Mouse (Mus musculus) c-Kit-positive CD71-positive TER-119-negative erythroid progenitor cells, embryonic 14.5 days (primary cell): ENCODE data around the gene Pgd.
"Not testable (repeated sequence)": the region's sequence is repeated elsewhere in the genome, so short reads cannot be mapped to it uniquely, and the experiment has no call there.

ENCODE experiments used
- DNase-seq: peaks from one replicate; pipeline ENCODE4 v3.0.0-alpha.2; 2013; ENCODE audit warnings: low read depth

The Pgd gene

DNA sequence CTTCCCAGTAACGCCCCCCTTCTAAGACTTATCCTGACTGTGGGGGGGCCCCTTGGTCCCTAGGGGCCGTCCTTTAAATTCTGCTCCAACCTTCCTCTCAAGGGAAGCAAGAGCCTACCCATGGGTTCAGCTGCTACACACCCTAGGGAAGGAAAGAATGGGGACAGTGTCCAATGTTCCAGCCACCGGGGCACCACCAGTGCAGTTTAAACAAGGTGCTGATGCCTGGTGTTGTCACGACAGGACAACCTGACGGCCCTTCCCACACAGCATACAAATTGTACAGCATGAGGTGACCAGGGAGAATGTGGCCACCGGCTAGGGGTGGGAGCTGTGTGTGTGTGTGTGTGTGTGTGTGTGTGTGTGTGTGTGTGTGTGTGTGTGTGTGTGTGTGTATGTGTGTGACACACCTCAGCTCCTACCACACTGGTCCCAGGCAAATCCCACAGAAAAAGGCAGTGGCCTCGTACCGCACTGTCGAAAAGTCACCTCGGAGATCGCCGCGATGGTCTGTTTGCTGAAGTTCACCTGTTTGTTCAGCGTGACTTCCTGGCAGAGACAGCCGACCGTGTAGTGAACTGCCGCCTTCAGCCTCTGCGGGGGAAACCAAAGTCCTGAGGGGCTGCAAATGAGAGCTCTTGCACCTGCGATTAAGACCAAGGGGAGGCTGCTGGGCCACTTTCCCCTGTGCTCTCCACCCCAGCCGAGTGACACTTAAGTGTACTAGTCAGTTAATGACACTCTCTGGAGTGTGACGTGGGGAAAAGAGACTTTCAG is 34.6 kb downstream of the Pgd start:
- DNase-seq, result no peak

DNA sequence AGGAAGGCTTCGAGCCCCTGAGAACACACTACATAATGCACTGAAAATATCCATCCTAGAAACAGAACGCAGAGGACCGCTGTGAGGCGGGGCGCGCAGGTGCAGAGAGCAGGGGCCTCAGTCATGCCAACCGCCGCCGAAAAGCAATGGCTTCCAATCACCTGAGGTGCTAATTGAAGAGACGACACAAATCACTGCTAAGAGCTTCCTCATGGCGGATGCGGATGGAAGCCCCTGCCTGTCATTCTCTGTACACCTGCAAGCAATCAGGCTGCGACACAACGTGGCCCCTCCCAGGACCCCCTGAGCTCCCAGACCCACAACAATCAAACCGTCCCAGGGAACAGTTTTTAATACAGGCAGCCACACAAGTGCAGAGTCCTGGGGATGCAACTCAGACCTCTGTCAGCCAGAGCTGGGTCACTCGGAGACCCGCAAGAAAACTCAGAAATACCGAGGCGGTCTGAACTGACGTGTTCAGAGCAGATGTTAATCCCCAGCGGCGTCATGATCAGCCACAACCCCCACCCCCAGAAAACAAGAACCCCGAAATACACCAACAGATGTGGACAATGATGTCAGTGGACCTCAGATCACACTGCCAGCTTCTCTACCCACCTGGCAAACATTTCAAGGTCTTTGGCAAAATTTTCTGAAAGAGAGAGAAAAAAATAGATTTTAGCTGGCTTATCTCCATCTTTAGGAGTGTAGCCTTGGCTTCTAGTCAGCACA is 35.4 kb downstream of the Pgd start:
- no peak for DNase-seq

- no peak for DNase-seq
Observed at GRCm38 (mm10) chr4:149128467-149128866, 38.1 kb downstream of the Pgd start.

GRCm38 (mm10) chr4:149126663-149127062 is 39.9 kb downstream of the Pgd start, which contains the start of gene Cort:
TSS of gene Cort (minus strand) at chr4:149126763.
- DNase-seq, result no peak

- no peak for DNase-seq
Observed at GRCm38 (mm10) chr4:149126115-149126509, 40.5 kb downstream of the Pgd start.

DNA sequence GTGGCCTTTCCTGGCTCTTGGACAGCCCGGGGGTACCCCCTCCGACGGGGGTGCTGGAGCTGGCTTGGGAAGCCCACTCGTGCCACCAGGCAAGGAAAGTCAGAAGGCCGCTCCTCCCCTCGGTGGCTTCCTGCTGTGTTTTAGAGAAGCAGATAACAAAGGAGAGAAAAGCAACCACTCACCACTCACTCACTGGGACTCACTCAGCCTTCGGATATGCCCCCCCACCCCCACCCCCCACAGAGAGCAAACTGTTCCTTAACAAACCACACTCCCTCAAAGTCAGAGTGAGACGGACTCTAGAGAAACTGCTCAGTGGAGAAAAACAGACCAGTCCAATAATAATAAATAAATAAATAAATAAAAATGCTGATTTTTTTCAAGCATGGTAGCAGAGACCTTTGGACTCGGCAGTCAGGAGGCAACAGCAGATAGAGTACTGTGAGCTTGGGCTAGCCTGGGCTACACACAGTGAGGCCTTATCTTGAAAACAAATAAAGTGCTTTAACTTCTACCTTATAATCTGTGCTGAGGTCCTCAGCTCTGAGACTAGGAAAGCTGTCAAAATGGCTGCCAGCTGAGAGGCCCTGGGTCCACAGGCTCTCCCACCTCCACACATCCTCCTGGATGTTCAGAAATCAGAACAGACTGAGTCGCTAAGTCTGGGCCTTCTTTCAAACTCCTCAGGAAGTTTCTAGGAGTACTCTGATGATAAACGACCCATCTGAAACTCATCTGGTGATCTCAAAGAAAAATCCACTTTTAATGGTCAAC is 41.0 kb downstream of the Pgd start:
- no peak for DNase-seq

DNA sequence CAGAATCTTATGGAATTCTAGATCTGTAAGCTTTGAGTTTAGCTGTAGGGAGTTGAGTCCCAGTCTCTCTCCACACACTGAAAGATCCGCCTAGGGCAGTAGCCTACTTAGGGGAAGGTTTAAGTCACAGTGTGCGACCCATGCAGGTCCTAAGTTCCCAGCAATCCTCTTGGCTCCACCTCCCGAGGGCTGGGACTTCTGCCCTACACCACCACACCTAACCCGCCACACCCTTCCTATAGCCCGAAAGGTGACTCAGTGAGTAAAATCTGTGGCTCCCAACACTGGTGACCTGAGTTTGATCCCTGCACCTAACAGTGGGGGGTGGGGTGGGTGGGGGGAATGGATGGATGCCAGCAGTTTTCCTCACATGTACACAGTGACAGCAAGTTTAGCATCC is 43.1 kb downstream of the Pgd start:
- DNase-seq, result no peak

DNA sequence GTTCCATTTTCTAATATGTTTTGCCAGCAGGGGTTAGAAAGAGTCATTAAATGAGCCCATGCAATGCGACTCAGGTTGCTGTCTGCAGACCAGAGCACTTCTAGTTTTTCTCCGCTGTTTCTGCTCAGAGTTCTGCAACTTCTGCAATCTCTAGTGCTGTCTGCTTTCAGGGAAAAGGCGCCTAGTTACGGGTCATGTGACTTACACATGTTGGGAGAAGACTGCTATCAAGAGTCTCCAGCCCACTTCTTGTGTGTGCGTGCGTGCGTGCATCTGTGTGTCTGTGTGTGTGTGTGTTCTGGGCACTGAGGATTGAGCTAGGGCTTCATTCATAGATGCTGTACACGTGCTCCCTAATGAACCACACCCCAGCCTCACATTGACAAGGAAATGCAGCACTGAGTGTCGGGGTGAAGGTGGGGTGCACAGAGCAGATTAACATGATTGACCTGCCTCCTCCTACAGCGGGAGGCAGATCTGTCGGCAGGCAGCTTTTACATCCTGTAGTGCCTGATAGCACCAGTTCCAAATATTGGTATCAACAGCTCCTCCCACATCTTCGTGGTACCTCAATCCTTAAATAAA is 46.5 kb downstream of the Pgd start:
- DNase-seq, result peak; percentile 22

- DNase-seq, result peak; percentile 87
Observed at GRCm38 (mm10) chr4:149103875-149104561, 62.6 kb downstream of the Pgd start, which contains the start of gene Dffa. TSS of gene Dffa (plus strand) at chr4:149104146.

- DNase-seq, result no peak
Observed at GRCm38 (mm10) chr4:149101456-149101855, 65.1 kb downstream of the Pgd start.

GRCm38 (mm10) chr4:149100449-149100848 is 66.1 kb downstream of the Pgd start:
- DNase-seq, result not testable (repeated sequence)
